Mouse (Mus musculus): ENCODE measurements at regions not wholly inside any gene's neighbourhood (a gene's known extent, or its start where the extent isn't known, plus 50 kb on each side); places are given as distances from the start of the nearest gene placed in this dataset.

DNA sequence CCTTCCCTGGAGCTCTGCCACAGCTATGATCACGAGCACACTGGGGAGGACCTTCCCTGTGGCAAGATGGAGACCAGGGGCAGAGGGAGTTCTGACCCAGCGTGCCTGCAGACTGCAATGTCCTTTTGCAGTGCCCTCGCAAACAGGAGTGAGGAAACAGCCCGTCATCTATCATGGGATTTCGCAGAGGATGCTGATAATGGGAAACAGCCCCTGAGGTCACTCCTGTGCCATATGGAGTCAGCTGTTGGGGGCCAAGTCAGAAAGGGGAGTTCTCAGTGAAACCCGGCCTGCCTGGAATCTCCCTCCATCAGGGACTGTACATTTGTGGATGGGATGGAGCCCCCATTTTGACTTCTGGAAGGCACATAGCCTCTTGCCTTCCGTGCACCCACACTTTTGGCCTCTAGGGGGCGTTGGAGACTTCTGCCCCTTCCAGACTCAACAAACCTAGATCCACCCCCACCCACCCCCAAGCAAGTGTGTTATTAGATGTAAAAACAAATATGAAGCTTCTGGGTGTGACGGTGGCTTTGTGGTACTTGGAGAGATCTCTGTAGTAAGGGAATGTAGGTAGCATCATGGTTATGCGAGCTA lies 98.1 kb downstream of the Kdr start:
- peak; percentile 17 to 18 for DNase-seq

GRCm38 (mm10) chr5:75878361-75878760 lies 99.9 kb downstream of the Kdr start:
- peak; percentile 57 to 61 for DNase-seq

DNA sequence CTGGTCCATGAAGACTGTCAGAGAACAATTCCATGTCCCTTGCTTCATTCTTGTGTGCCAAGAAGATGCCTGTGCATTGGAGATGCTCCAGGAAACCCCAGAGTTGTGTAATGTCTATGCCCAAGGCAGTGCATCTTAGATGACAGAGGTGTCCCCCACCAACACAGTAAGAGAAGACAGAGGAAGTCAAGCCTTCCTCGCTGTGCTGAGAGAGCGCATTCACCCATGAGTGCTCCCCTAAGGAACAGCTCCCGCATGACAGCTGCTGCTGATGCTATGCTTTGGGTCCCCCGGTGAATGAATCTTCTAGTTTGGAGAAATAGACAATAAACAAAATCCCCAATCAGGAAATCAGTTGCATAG lies 100.7 kb downstream of the Kdr start:
- no peak for DNase-seq

GRCm38 (mm10) chr5:75876871-75877608 lies 101.2 kb downstream of the Kdr start:
- DNase-seq: peak; percentile 53 to 63

- peak; percentile 73 for DNase-seq
These were observed 107.1 kb downstream of the Kdr start for GRCm38 (mm10) chr5:75871120-75871519.

GRCm38 (mm10) chr5:75870666-75871065 lies 107.6 kb downstream of the Kdr start:
- DNase-seq: no peak

DNA sequence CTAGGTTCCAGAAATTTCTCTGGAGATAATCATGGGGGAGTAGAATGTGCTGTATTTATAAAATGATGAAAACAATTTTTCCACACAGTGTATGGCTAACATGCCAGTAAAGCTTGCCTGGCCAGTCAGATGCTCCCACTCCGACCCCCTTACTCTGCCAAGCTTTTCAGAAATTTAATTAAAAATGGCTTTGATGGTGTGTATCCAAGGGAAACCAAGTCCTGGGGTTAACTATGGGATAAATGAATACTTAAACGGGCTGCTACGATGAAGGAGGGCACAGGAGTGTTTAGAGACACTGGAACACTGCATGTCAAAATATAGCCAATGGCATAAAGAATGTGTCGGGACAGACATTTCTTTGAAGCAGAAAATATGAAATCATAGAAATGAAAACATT lies 108.7 kb downstream of the Kdr start:
- no peak for DNase-seq

- DNase-seq: no peak
These were observed 113.2 kb downstream of the Kdr start for GRCm38 (mm10) chr5:75865096-75865495.

DNA sequence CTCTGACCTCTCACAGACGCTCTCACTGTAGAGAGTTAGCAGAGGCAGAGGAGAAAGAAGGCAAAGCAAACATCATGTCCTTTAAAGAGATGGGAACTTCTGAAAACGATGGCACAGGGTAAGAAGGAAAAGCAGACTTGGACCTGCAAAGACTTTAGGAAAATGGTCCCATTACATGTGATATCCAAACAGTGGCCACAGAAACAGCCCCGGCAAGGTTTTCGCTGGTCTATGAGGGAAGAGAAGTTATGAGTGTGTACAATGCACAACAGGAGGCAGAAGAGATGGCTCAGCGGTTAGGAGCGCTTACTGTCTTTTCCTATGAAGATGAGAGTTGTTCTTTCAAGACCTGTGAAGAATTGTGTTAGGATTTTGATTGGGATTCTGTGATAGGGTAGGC lies 114.9 kb downstream of the Kdr start:
- DNase-seq: no peak

DNA sequence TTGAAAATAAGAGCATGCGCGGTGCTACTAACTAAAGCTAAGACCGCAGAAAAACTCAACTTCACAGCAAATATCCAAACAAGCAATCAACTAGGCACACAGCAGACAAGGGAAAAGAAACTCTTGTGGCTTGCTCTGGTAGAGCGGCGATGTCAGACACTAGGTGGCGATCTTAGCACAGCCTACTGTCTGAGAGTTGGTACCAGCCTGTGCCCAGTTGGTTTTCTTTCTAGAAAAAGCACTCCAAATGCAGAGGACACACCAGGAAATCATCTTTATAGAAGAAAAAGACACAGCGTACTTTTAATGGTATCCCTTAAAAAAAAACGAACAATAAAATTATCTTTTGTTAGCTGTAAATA lies 115.6 kb downstream of the Kdr start:
- peak; percentile 48 to 81 for DNase-seq

DNA sequence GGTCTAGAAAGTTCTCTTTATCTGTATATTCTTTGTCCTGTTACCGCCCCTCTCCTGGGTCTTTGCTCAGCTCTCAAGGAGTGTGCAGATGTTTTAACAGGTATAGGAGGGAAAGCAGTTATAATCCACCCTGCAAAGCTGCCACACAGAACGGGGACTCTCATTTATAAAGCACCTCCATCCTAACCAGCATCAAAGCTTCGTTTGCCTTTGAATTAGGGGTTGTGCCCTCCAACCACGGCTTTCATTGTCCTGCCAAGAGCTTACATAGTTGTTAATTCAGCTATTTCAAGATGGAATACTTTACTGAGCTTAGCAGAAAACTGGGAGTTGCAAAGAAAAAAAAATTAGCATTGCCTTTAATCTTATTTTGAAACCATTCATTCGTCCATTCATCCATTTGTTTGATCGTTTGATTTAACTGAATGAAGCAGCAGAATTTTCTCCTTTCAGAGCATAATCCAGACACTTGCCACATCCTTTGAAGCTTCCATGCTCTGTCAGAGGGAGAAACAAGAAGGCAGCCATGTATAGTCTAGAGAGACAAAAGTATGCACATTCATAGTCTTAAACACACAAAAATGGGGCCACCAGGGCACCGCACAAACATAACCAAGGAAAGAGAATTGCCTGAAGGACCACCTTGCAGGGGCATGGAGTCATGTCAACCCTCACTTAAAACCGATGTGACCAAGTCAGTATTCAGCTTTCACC lies 116.2 kb downstream of the Kdr start:
- no peak for DNase-seq

DNA sequence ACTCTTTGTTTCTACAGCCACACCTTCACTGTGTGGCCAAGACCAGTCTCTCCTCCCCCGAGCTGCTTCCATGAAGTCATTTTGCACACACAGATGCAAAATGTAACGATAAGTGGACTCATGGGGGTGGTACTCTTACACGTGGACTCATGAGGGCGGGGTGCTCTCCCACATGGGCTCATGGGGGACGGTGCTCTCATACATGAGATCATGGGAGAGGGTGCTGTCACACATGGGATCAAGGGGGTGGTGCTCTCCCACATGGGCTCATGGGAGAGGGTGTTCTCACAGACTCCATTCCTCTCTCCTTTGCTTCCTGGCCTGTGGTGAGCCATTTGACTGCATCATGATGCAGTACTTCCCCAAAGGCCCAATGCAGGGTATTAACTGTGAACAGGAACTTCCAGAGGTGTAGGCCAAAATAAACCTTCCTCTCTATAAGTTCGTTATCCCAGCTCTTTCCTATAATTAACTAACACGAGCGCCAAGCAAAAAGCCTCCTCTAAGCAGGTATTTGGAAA lies 118.9 kb downstream of the Kdr start:
- no peak for DNase-seq

- no peak for DNase-seq
These were observed 127.4 kb downstream of the Kdr start for GRCm38 (mm10) chr5:75850855-75851254.

GRCm38 (mm10) chr5:75847966-75848365 lies 130.3 kb downstream of the Kdr start:
- DNase-seq: no peak

GRCm38 (mm10) chr5:75847341-75847740 lies 130.9 kb downstream of the Kdr start:
- DNase-seq: no peak

DNA sequence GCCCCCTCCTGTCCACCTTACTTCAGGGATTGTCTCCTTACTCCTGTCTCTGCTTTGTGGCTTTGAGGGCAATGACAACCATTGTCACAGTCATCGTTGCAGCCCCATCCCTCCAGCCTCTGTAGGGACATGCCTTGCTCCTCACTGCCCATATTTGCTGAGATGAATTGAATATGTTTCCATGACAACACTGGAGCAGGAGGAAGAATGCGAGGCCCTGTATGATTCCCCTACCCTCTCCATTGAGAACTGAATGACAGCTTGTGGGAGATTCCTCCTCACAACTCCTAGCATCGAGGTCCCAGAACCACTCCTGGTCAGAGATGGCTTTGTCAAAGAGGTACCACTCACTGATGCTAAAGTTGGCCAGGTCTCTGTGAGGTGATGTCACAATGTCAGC lies 132.2 kb downstream of the Kdr start:
- no peak for DNase-seq

DNA sequence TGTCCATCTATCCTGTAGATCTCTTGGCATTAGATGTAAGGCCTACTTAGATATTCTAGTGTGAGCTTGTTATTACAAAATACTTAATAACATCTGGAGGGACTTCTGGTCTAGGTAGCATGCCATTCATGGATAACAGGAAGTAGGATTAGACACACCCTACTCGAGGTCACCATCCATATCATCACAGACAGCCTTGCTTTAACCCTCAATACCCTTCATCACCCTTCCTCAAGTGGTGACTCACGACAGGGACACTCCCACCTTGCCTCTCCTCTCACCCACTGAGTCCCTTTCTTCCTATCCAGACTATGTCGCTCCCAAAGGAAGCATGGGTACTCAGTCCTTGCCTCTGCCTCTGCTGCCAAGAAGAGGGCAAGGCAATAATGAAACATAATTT lies 134.5 kb downstream of the Kdr start:
- no peak for DNase-seq

DNA sequence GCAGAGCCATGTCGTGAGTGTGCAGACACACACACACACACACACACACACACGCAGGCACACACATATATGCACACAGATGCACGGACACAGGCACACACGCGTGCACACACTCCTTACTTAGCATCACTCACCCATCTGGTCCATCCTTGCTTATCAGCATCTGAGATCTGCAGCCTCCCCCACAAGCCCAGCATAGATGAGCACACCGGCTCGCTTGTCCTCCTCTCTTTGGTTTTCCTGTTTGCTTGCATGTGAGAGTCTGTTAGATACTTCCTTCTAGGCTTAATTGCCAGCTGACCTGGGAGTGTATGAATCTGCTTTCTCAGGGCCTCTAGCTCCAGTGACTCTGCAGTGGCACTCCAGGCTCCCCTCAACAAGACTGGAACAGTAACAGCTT lies 137.8 kb downstream of the Kdr start:
- DNase-seq: no peak

GRCm38 (mm10) chr5:75835556-75835961 lies 142.7 kb downstream of the Kdr start:
- peak; percentile 67 to 78 for DNase-seq

DNA sequence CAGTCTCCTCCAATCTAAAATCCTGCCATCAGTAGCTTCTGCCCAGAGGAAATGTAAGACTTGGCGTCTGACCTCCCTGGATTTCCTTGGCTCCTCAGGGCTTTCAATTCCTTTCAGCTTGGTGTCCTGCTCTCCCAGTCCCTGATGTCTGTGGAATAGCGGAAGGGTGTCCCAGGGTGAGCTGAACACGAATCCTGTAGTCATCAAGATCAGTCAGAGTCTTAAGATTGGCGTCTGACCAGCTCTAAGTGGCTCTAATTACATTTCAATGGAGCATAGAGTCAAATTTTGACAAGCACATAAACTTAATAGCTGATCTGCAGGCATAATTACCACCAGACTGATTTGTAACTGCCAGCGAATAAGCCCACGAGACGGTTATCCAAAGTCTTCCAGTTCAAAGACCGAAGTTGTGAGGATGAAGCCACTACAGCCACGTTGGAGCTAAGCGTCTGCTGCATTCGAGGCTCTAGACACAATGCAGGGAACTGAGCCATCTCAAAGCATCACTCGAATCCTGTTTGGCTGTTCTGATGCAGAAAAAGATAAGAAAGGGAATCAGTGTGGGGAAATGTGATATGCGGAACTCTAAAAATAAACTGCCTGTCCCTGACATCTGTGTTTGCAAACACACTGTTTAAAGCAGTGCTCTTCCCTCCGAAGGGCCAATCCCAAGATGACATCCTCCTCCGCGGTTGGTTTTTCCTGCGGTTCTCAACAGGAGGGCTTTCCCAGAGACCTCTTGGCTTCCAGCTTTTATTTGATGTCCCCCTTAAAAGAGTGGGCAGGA lies 143.3 kb downstream of the Kdr start:
- peak; percentile 40 to 57 for DNase-seq

- peak in 1 of 2 experiments; percentile 8 for DNase-seq
These were observed 145.9 kb downstream of the Kdr start for GRCm38 (mm10) chr5:75832341-75832740.

GRCm38 (mm10) chr5:75829850-75830625 lies 148.2 kb downstream of the Kdr start:
- peak in 1 of 2 experiments; percentile 11 for DNase-seq
